Mouse (Mus musculus) CD4-positive helper T cell, adult 2 months (primary cell): Measurements from ENCODE around the gene Gal3st4.

Experiments used
- DNase-seq: peaks from one replicate; pipeline ENCODE4 v3.0.0-alpha.2; 2012; ENCODE audit warnings: low read depth, missing footprints, low spot score

Gal3st4 gene

GRCm38 (mm10) chr5:138262582-138263240, 9.9 kb downstream of the Gal3st4 start:
- no peak for DNase-seq

GRCm38 (mm10) chr5:138262001-138262400, 10.6 kb downstream of the Gal3st4 start:
- DNase-seq, result no peak

- DNase-seq, result no peak
These were observed 11.8 kb downstream of the Gal3st4 start for GRCm38 (mm10) chr5:138260834-138261233.

- DNase-seq, result no peak
These were observed 12.6 kb downstream of the Gal3st4 start for GRCm38 (mm10) chr5:138260051-138260450.

- no peak for DNase-seq
These were observed 13.6 kb downstream of the Gal3st4 start for GRCm38 (mm10) chr5:138258993-138259392.

GRCm38 (mm10) chr5:138258542-138258941, 14.1 kb downstream of the Gal3st4 start:
- no peak for DNase-seq

- no peak for DNase-seq
These were observed 14.6 kb downstream of the Gal3st4 start for GRCm38 (mm10) chr5:138258078-138258477.

- DNase-seq, result no peak
These were observed 15.1 kb downstream of the Gal3st4 start for GRCm38 (mm10) chr5:138257585-138257978.

GRCm38 (mm10) chr5:138256966-138257584, 15.6 kb downstream of the Gal3st4 start:
- peak; percentile 75 for DNase-seq

GRCm38 (mm10) chr5:138256094-138256467, 16.6 kb downstream of the Gal3st4 start:
- no peak for DNase-seq

- DNase-seq, result peak; percentile 97
These were observed 17.1 kb downstream of the Gal3st4 start, which contains the start of gene Lamtor4 for GRCm38 (mm10) chr5:138255353-138256093. Lamtor4 (plus strand) TSS chr5:138255482.

GRCm38 (mm10) chr5:138253061-138253460, 19.6 kb downstream of the Gal3st4 start:
- no peak for DNase-seq

GRCm38 (mm10) chr5:138251144-138251543, 21.5 kb downstream of the Gal3st4 start:
- DNase-seq, result no peak

GRCm38 (mm10) chr5:138241511-138241910, 31.1 kb downstream of the Gal3st4 start:
- DNase-seq, result no peak

- DNase-seq, result no peak
These were observed 38.4 kb downstream of the Gal3st4 start for GRCm38 (mm10) chr5:138234224-138234623.

- DNase-seq, result no peak
These were observed 38.9 kb downstream of the Gal3st4 start for GRCm38 (mm10) chr5:138233778-138234177.

GRCm38 (mm10) chr5:138229511-138229910, 43.1 kb downstream of the Gal3st4 start:
- no peak for DNase-seq

- peak; percentile 11 for DNase-seq
These were observed 44.6 kb downstream of the Gal3st4 start for GRCm38 (mm10) chr5:138228026-138228425.

- DNase-seq, result no peak
These were observed 45.3 kb downstream of the Gal3st4 start for GRCm38 (mm10) chr5:138227367-138227766.

- DNase-seq, result no peak
These were observed 46.1 kb downstream of the Gal3st4 start for GRCm38 (mm10) chr5:138226491-138226890.

GRCm38 (mm10) chr5:138225700-138226099, 46.9 kb downstream of the Gal3st4 start, which contains the start of gene Nxpe5:
Nxpe5 (plus strand) TSS chr5:138225898.
- no peak for DNase-seq

- no peak for DNase-seq
These were observed 49.4 kb downstream of the Gal3st4 start for GRCm38 (mm10) chr5:138223287-138223686.
